Mouse (Mus musculus) spleen, adult 2 months (tissue): ENCODE measurements at regions not wholly inside any gene's neighbourhood (a gene's known extent, or its start where the extent isn't known, plus 50 kb on each side); places are given as distances from the start of the nearest gene placed in this dataset.

ENCODE experiments used
- CTCF ChIP-seq: fragments of 200-500 bp; IDR thresholded peaks from 2 replicates; pipeline ENCODE4 v1.5.1; 2011; ENCODE audit warnings: mild to moderate bottlenecking, inconsistent platforms; ENCODE audit not compliant: insufficient read depth, insufficient read length, insufficient replicate concordance; ENCODE audit errors: extremely low read depth
- POLR2A ChIP-seq: fragments of 200-500 bp; IDR thresholded peaks from 2 replicates; pipeline ENCODE4 v1.6.1; 2011; ENCODE audit warnings: low read depth, low read length, inconsistent platforms

GRCm38 (mm10) chr7:74928226-74928927, 373.8 kb upstream of the Slco3a1 start:
- TF ChIP-seq CTCF (no peak), POLR2A (no peak)
